Mouse (Mus musculus) liver, embryonic 13.5 days (tissue): ENCODE data around the gene 1700056E22Rik. TPM values are rescaled to one million over a fixed set of nuclear protein-coding genes. Genes with fewer than 3 reads are reported as not detected.

Experiments used
- ATAC-seq: fragments of 200-750 bp; cut with Nextera tagmentation; 2 replicates; pipeline ENCODE4 v1.8.0; 2017; ENCODE audit warnings: low read depth, mild to moderate bottlenecking, moderate number of reproducible peaks, moderate library complexity
- DNase-seq: peaks from one replicate; pipeline ENCODE4 v3.0.0; 2022
- H3K27ac ChIP-seq: fragments of 300-500 bp; sonication (generic); 2 replicates; pipeline ENCODE4 v1.5.1; 2015; ENCODE audit warnings: moderate library complexity, mild to moderate bottlenecking, inconsistent platforms
- H3K27me3 ChIP-seq: fragments of 300-500 bp; sonication (generic); 2 replicates; pipeline ENCODE4 v1.6.1; 2015; ENCODE audit warnings: mild to moderate bottlenecking, inconsistent platforms
- H3K36me3 ChIP-seq: fragments of 300-500 bp; sonication (generic); 2 replicates; pipeline ENCODE4 v1.6.1; 2015; ENCODE audit warnings: mild to moderate bottlenecking, inconsistent platforms
- H3K4me1 ChIP-seq: fragments of 300-500 bp; sonication (generic); replicated peaks from 2 replicates; pipeline ENCODE4 v1.6.1; 2015; ENCODE audit warnings: inconsistent platforms
- H3K4me2 ChIP-seq: fragments of 300-500 bp; sonication (generic); 2 replicates; pipeline ENCODE4 v1.6.1; 2015; ENCODE audit warnings: inconsistent platforms, mild to moderate bottlenecking, moderate library complexity
- H3K4me3 ChIP-seq: fragments of 300-500 bp; sonication (generic); replicated peaks from 2 replicates; pipeline ENCODE4 v1.5.1; 2015; ENCODE audit warnings: mild to moderate bottlenecking, inconsistent platforms
- H3K9ac ChIP-seq: fragments of 300-500 bp; sonication (generic); 2 replicates; pipeline ENCODE4 v1.6.1; 2015; ENCODE audit warnings: mild to moderate bottlenecking, inconsistent platforms
- H3K9me3 ChIP-seq: fragments of 300-500 bp; sonication (generic); replicated peaks from 2 replicates; pipeline ENCODE4 v1.6.1; 2016; ENCODE audit warnings: inconsistent platforms
- WGBS: fragments of 180-500 bp; shearing (Covaris S2); methylation state at CpG from one replicate; pipeline ENCODE4 v1.1.7; 2015; ENCODE audit not compliant: insufficient replicate concordance; 5-methylcytosine and 5-hydroxymethylcytosine counted together
- polyA plus RNA-seq: library from polyadenylated mRNA; unstranded; fragments of >200 nt; fragmentation: Nextera tagmentation; extraction: Ambion mirVana; gene quantifications from 2 replicates; pipeline ENCODE4 v1.2.1, GENCODE M21; 2015

1700056E22Rik gene
- polyA plus RNA-seq, 1 experiment from 2014 or later = 0.65 TPM

GRCm38 (mm10) chr1:184017606-184018005 is 16.5 kb downstream of the 1700056E22Rik start:
- Histone ChIP-seq H3K4me1 (peaks cover 19% of the 10 kb centered on the region), H3K9me3 (no peaks in the 10 kb centered on the region), H3K27ac (no peak overlapping the region), H3K27me3 (no peaks in the 10 kb centered on the region), H3K4me3 (no peak overlapping the region), H3K4me2 (no peak overlapping the region), H3K36me3 (no peaks in the 10 kb centered on the region), H3K9ac (no peak overlapping the region)
- ATAC-seq = no peak
- WGBS = 69% methylated on average over 2 of the region's 2 CpGs
- no peak for DNase-seq

GRCm38 (mm10) chr1:184015995-184016730 is 17.9 kb downstream of the 1700056E22Rik start:
- Histone ChIP-seq H3K4me2 (no peak overlapping the region), H3K27me3 (no peaks in the 10 kb centered on the region), H3K9ac (no peak overlapping the region), H3K27ac (no peak overlapping the region), H3K4me1 (peaks cover 19% of the 10 kb centered on the region), H3K36me3 (no peaks in the 10 kb centered on the region), H3K9me3 (no peaks in the 10 kb centered on the region), H3K4me3 (no peak overlapping the region)
- peak; percentile 77 for ATAC-seq
- no peak for DNase-seq
- WGBS = 50% methylated on average over 10 of the region's 10 CpGs

GRCm38 (mm10) chr1:184014091-184014490 is 20.0 kb downstream of the 1700056E22Rik start:
- Histone ChIP-seq H3K9ac (no peak overlapping the region), H3K4me2 (no peak overlapping the region), H3K36me3 (no peaks in the 10 kb centered on the region), H3K27ac (no peak overlapping the region), H3K4me3 (no peak overlapping the region), H3K27me3 (no peaks in the 10 kb centered on the region), H3K9me3 (no peaks in the 10 kb centered on the region), H3K4me1 (peaks cover 8% of the 10 kb centered on the region)
- no peak for DNase-seq
- no peak for ATAC-seq
- WGBS = 37% methylated on average over 3 of the region's 3 CpGs

- no peaks in the 10 kb centered on the region for H3K9me3 ChIP-seq
- 76% methylated on average over 4 of the region's 4 CpGs for WGBS
- no peak for ATAC-seq
Observed at GRCm38 (mm10) chr1:184013106-184013505, 21.0 kb downstream of the 1700056E22Rik start, which contains the start of gene Dusp10. Dusp10 (plus strand) TSS chr1:184013302.

GRCm38 (mm10) chr1:184011311-184011710 is 22.8 kb downstream of the 1700056E22Rik start:
- H3K27me3 ChIP-seq = no peaks in the 10 kb centered on the region
- H3K9ac ChIP-seq = no peak overlapping the region
- H3K27ac ChIP-seq = no peak overlapping the region
- peaks cover 2% of the 10 kb centered on the region for H3K4me1 ChIP-seq
- DNase-seq (no peak), ATAC-seq (no peak)
- 79% methylated on average over 6 of the region's 6 CpGs for WGBS
- H3K9me3 ChIP-seq = no peaks in the 10 kb centered on the region
- no peaks in the 10 kb centered on the region for H3K36me3 ChIP-seq
- no peak overlapping the region for H3K4me3 ChIP-seq
- no peak overlapping the region for H3K4me2 ChIP-seq

More at GRCm38 (mm10) chr1:184013106-184013505, 21.0 kb downstream of the 1700056E22Rik start, which contains the start of gene Dusp10:
- DNase-seq = no peak
- no peak within 1 kb of the TSS for H3K9ac ChIP-seq
- H3K36me3 ChIP-seq = no peaks in the 10 kb centered on the region
- no peak within 1 kb of the TSS for H3K4me2 ChIP-seq
- no peak within 1 kb of the TSS for H3K4me3 ChIP-seq
- H3K4me1 ChIP-seq = peaks cover 8% of the 10 kb centered on the region
- H3K27me3 ChIP-seq = no peaks in the 10 kb centered on the region
- no peak within 1 kb of the TSS for H3K27ac ChIP-seq

GRCm38 (mm10) chr1:184006086-184006485 is 28.0 kb downstream of the 1700056E22Rik start:
- H3K4me3 ChIP-seq = no peak overlapping the region
- H3K9me3 ChIP-seq = no peaks in the 10 kb centered on the region
- no peak for ATAC-seq
- no peak for DNase-seq
- no peaks in the 10 kb centered on the region for H3K4me1 ChIP-seq
- no peak overlapping the region for H3K4me2 ChIP-seq
- no peaks in the 10 kb centered on the region for H3K27me3 ChIP-seq
- H3K9ac ChIP-seq = no peak overlapping the region
- H3K36me3 ChIP-seq = no peaks in the 10 kb centered on the region
- H3K27ac ChIP-seq = no peak overlapping the region

- DNase-seq = no peak
- Histone ChIP-seq H3K9me3 (no peaks in the 10 kb centered on the region), H3K4me1 (no peaks in the 10 kb centered on the region), H3K36me3 (no peaks in the 10 kb centered on the region), H3K9ac (no peak overlapping the region), H3K27ac (no peak overlapping the region), H3K4me2 (no peak overlapping the region), H3K27me3 (no peaks in the 10 kb centered on the region), H3K4me3 (no peak overlapping the region)
- no peak for ATAC-seq
- 29% methylated on average over 6 of the region's 6 CpGs for WGBS
Observed at GRCm38 (mm10) chr1:184005315-184006058, 28.6 kb downstream of the 1700056E22Rik start.

GRCm38 (mm10) chr1:184004311-184004710 is 29.8 kb downstream of the 1700056E22Rik start:
- WGBS = 40% methylated on average over 2 of the region's 2 CpGs
- Histone ChIP-seq H3K36me3 (no peaks in the 10 kb centered on the region), H3K27ac (no peak overlapping the region), H3K4me3 (no peak overlapping the region), H3K9me3 (no peaks in the 10 kb centered on the region), H3K9ac (no peak overlapping the region), H3K27me3 (no peaks in the 10 kb centered on the region), H3K4me2 (no peak overlapping the region), H3K4me1 (no peaks in the 10 kb centered on the region)
- DNase-seq (no peak), ATAC-seq (no peak)

GRCm38 (mm10) chr1:184002470-184002869 is 31.6 kb downstream of the 1700056E22Rik start:
- no peak for DNase-seq
- 68% methylated on average over 2 of the region's 2 CpGs for WGBS
- no peak for ATAC-seq
- H3K36me3 ChIP-seq = no peaks in the 10 kb centered on the region
- no peak overlapping the region for H3K27ac ChIP-seq
- no peaks in the 10 kb centered on the region for H3K9me3 ChIP-seq
- no peak overlapping the region for H3K4me2 ChIP-seq
- H3K4me3 ChIP-seq = no peak overlapping the region
- no peaks in the 10 kb centered on the region for H3K4me1 ChIP-seq
- no peak overlapping the region for H3K9ac ChIP-seq
- H3K27me3 ChIP-seq = no peaks in the 10 kb centered on the region

- no peak overlapping the region for H3K9ac ChIP-seq
- DNase-seq (no peak), ATAC-seq (peak; percentile 43; the same call in 1 of the 2 replicates)
- no peaks in the 10 kb centered on the region for H3K9me3 ChIP-seq
- H3K4me1 ChIP-seq = no peaks in the 10 kb centered on the region
- H3K27me3 ChIP-seq = no peaks in the 10 kb centered on the region
- 61% methylated on average over 2 of the region's 2 CpGs for WGBS
- H3K4me2 ChIP-seq = no peak overlapping the region
- H3K27ac ChIP-seq = no peak overlapping the region
- H3K36me3 ChIP-seq = no peaks in the 10 kb centered on the region
- H3K4me3 ChIP-seq = no peak overlapping the region
Observed at GRCm38 (mm10) chr1:183997207-183997606, 36.9 kb downstream of the 1700056E22Rik start.

GRCm38 (mm10) chr1:183991921-183992320 is 42.2 kb downstream of the 1700056E22Rik start:
- ATAC-seq = no peak
- Histone ChIP-seq H3K27ac (no peak overlapping the region), H3K36me3 (no peaks in the 10 kb centered on the region), H3K27me3 (no peaks in the 10 kb centered on the region), H3K4me2 (no peak overlapping the region), H3K9ac (no peak overlapping the region), H3K4me3 (no peak overlapping the region), H3K9me3 (no peaks in the 10 kb centered on the region), H3K4me1 (no peaks in the 10 kb centered on the region)
- no peak for DNase-seq
- 61% methylated on average over 2 of the region's 2 CpGs for WGBS
